Mouse (Mus musculus) lung, postnatal 0 days (tissue): ENCODE results near the gene Itih1. TPM values are rescaled to one million over a fixed set of nuclear protein-coding genes. Genes with fewer than 3 reads are reported as not detected.

Experiments
- ATAC-seq: fragments of 200-750 bp; cut with Nextera tagmentation; 2 replicates; pipeline ENCODE4 v1.8.0; 2017; ENCODE audit warnings: moderate library complexity
- DNase-seq: peaks from one replicate; pipeline ENCODE4 v3.0.0-alpha.2; 2016; ENCODE audit warnings: low spot score
- H3K27ac ChIP-seq: fragments of 300-500 bp; sonication (generic); 2 replicates; pipeline ENCODE4 v1.5.1; 2014; ENCODE audit warnings: antibody characterized with exemption, mild to moderate bottlenecking, low read length, mixed read lengths
- H3K27me3 ChIP-seq: fragments of 300-500 bp; sonication (generic); replicated peaks from 2 replicates; pipeline ENCODE4 v1.6.1; 2014; ENCODE audit warnings: low read length, mixed read lengths; ENCODE audit not compliant: insufficient read depth
- H3K36me3 ChIP-seq: fragments of 300-500 bp; sonication (generic); 2 replicates; pipeline ENCODE4 v1.6.1; 2014; ENCODE audit warnings: low read length, mixed read lengths; ENCODE audit not compliant: insufficient read depth
- H3K4me1 ChIP-seq: fragments of 300-500 bp; sonication (generic); 2 replicates; pipeline ENCODE4 v1.6.1; 2014; ENCODE audit warnings: antibody characterized with exemption, low read depth, low read length, mixed read lengths; ENCODE audit not compliant: insufficient read depth
- H3K4me2 ChIP-seq: fragments of 300-500 bp; sonication (generic); replicated peaks from 2 replicates; pipeline ENCODE4 v1.6.1; 2014; ENCODE audit warnings: low read depth, mild to moderate bottlenecking, low read length, moderate library complexity, mixed read lengths
- H3K4me3 ChIP-seq: fragments of 300-500 bp; sonication (generic); 2 replicates; pipeline ENCODE4 v1.5.1; 2014; ENCODE audit warnings: low read depth, low read length
- H3K9ac ChIP-seq: fragments of 300-500 bp; sonication (generic); replicated peaks from 2 replicates; pipeline ENCODE4 v1.6.1; 2014; ENCODE audit warnings: low read depth, mild to moderate bottlenecking
- H3K9me3 ChIP-seq: fragments of 300-500 bp; sonication (generic); 2 replicates; pipeline ENCODE4 v1.6.1; 2016; ENCODE audit warnings: low read length, mixed read lengths
- CTCF ChIP-seq: IDR thresholded peaks from 2 replicates; pipeline ENCODE4 v1.5.1; 2016; ENCODE audit warnings: antibody characterized with exemption, mild to moderate bottlenecking
- EP300 ChIP-seq: IDR thresholded peaks from 2 replicates; pipeline ENCODE4 v1.6.1; 2016; ENCODE audit warnings: antibody characterized with exemption, mild to moderate bottlenecking, control low read depth
- WGBS: fragments of 180-500 bp; shearing (Covaris S2); extraction: QIAGEN DNeasy Blood & Tissue Kit; methylation state at CpG from one replicate; pipeline ENCODE4 v1.1.7; 2014; 5-methylcytosine and 5-hydroxymethylcytosine counted together
- polyA plus RNA-seq: library from polyadenylated mRNA; unstranded; fragments of >200 nt; fragmentation: Nextera tagmentation; extraction: Ambion mirVana; gene quantifications from 2 replicates; pipeline ENCODE4 v1.2.1, GENCODE M21; 2015

Gene Itih1
- polyA plus RNA-seq, 1 experiment from 2014 or later = 0.81 TPM

GRCm38 (mm10) chr14:30912641-30913040, 30.4 kb downstream of the Itih1 start:
- H3K4me3 ChIP-seq = no peak overlapping the region
- H3K9me3 ChIP-seq = no peaks in the 10 kb centered on the region
- 82% methylated on average over 8 of the region's 8 CpGs for WGBS
- DNase-seq (no peak), ATAC-seq (no peak)
- no peak overlapping the region for H3K9ac ChIP-seq
- H3K4me1 ChIP-seq = peaks cover 4% of the 10 kb centered on the region; the same call in 1 of the 2 replicates
- H3K36me3 ChIP-seq = no peaks in the 10 kb centered on the region
- no peaks in the 10 kb centered on the region for H3K27me3 ChIP-seq
- H3K4me2 ChIP-seq = no peak overlapping the region
- no peak for TF ChIP-seq CTCF
- H3K27ac ChIP-seq = no peak overlapping the region

- no peak for ATAC-seq
- Histone ChIP-seq H3K27me3 (no peaks in the 10 kb centered on the region), H3K4me1 (peaks cover 11% of the 10 kb centered on the region; the same call in 1 of the 2 replicates), H3K4me2 (no peak overlapping the region), H3K36me3 (no peaks in the 10 kb centered on the region), H3K9me3 (no peaks in the 10 kb centered on the region), H3K9ac (no peak overlapping the region), H3K27ac (no peak overlapping the region), H3K4me3 (no peak overlapping the region)
- no peak for DNase-seq
- TF ChIP-seq CTCF (no peak), EP300 (no peak)
- WGBS = 72% methylated on average over 8 of the region's 8 CpGs
Measured at GRCm38 (mm10) chr14:30911141-30911540, 31.9 kb downstream of the Itih1 start.

GRCm38 (mm10) chr14:30907814-30908265, 35.2 kb downstream of the Itih1 start:
- Histone ChIP-seq H3K27ac (peak overlapping the region; percentile 68), H3K4me1 (peaks cover 7% of the 10 kb centered on the region; the same call in 1 of the 2 replicates), H3K9me3 (no peaks in the 10 kb centered on the region), H3K4me2 (no peak overlapping the region), H3K4me3 (no peak overlapping the region), H3K9ac (no peak overlapping the region), H3K36me3 (no peaks in the 10 kb centered on the region), H3K27me3 (no peaks in the 10 kb centered on the region)
- WGBS = 11% methylated on average over 3 of the region's 3 CpGs
- DNase-seq (peak; percentile 97), ATAC-seq (peak; percentile 95)
- TF ChIP-seq EP300 = peak; percentile 96
- peak; percentile 56 for TF ChIP-seq CTCF

- Histone ChIP-seq H3K27ac (peak overlapping the region; percentile 0; the same call in 1 of the 2 replicates), H3K27me3 (no peaks in the 10 kb centered on the region), H3K4me2 (no peak overlapping the region), H3K4me1 (peaks cover 7% of the 10 kb centered on the region; the same call in 1 of the 2 replicates), H3K4me3 (no peak overlapping the region), H3K36me3 (no peaks in the 10 kb centered on the region), H3K9me3 (no peaks in the 10 kb centered on the region), H3K9ac (no peak overlapping the region)
- TF ChIP-seq CTCF (no peak), EP300 (no peak)
- DNase-seq = peak; percentile 72
- WGBS = 73% methylated on average over 6 of the region's 6 CpGs
- peak; percentile 22; the same call in 1 of the 2 replicates for ATAC-seq
Measured at GRCm38 (mm10) chr14:30906001-30906400, 37.1 kb downstream of the Itih1 start.

GRCm38 (mm10) chr14:30904307-30904706, 38.8 kb downstream of the Itih1 start:
- Histone ChIP-seq H3K4me3 (no peak overlapping the region), H3K4me1 (peaks cover 7% of the 10 kb centered on the region; the same call in 1 of the 2 replicates)
- WGBS = 62% methylated on average over 8 of the region's 8 CpGs

GRCm38 (mm10) chr14:30903036-30903435, 40.1 kb downstream of the Itih1 start:
- Histone ChIP-seq H3K9me3 (no peaks in the 10 kb centered on the region), H3K9ac (no peak overlapping the region), H3K27ac (no peak overlapping the region), H3K4me3 (no peak overlapping the region), H3K4me2 (no peak overlapping the region), H3K4me1 (peaks cover 7% of the 10 kb centered on the region; the same call in 1 of the 2 replicates), H3K36me3 (no peaks in the 10 kb centered on the region), H3K27me3 (no peaks in the 10 kb centered on the region)
- ATAC-seq (no peak), DNase-seq (no peak)
- TF ChIP-seq EP300 (no peak), CTCF (no peak)
- WGBS = 50% methylated on average over 3 of the region's 3 CpGs

More at GRCm38 (mm10) chr14:30904307-30904706, 38.8 kb downstream of the Itih1 start:
- H3K36me3 ChIP-seq = no peaks in the 10 kb centered on the region
- no peak for TF ChIP-seq EP300
- TF ChIP-seq CTCF = no peak
- no peak overlapping the region for H3K9ac ChIP-seq
- no peaks in the 10 kb centered on the region for H3K9me3 ChIP-seq
- DNase-seq (peak; percentile 59), ATAC-seq (no peak)
- H3K27ac ChIP-seq = no peak overlapping the region
- no peak overlapping the region for H3K4me2 ChIP-seq
- no peaks in the 10 kb centered on the region for H3K27me3 ChIP-seq

- H3K27ac ChIP-seq = no peak overlapping the region
- no peak overlapping the region for H3K4me3 ChIP-seq
- TF ChIP-seq CTCF (no peak), EP300 (no peak)
- H3K27me3 ChIP-seq = no peaks in the 10 kb centered on the region
- no peak for DNase-seq
- ATAC-seq = no peak
- 81% methylated on average over 5 of the region's 5 CpGs for WGBS
- no peak overlapping the region for H3K9ac ChIP-seq
- H3K36me3 ChIP-seq = no peaks in the 10 kb centered on the region
- H3K4me2 ChIP-seq = no peak overlapping the region
- H3K9me3 ChIP-seq = no peaks in the 10 kb centered on the region
- peaks cover 6% of the 10 kb centered on the region; the same call in 1 of the 2 replicates for H3K4me1 ChIP-seq
Measured at GRCm38 (mm10) chr14:30902628-30903027, 40.5 kb downstream of the Itih1 start.
